Mouse (Mus musculus) kidney, adult 8-10 months (tissue): ENCODE data around the gene Cdk18.

Experiments
- DNase-seq, 2 experiments: peaks; one replicate each; pipeline ENCODE4 v3.0.0; 2022

Cdk18 gene

GRCm38 (mm10) chr1:132149410-132149809 lies 9.9 kb upstream of the Cdk18 start:
- no peak for DNase-seq

GRCm38 (mm10) chr1:132145973-132146685 lies 6.6 kb upstream of the Cdk18 start:
- DNase-seq = peak; percentile 55 to 63

- no peak for DNase-seq
Measured at GRCm38 (mm10) chr1:132144837-132145236, 5.4 kb upstream of the Cdk18 start.

GRCm38 (mm10) chr1:132144223-132144622 lies 4.7 kb upstream of the Cdk18 start:
- no peak for DNase-seq

- DNase-seq = no peak
Measured at GRCm38 (mm10) chr1:132143730-132144129, 4.2 kb upstream of the Cdk18 start.

- DNase-seq = peak; percentile 46 to 55
Measured at GRCm38 (mm10) chr1:132143079-132143478, 3.6 kb upstream of the Cdk18 start.

GRCm38 (mm10) chr1:132141753-132142152 lies 2.3 kb upstream of the Cdk18 start:
- DNase-seq = no peak

- DNase-seq = peak in 1 of 2 experiments; percentile 59
Measured at GRCm38 (mm10) chr1:132141166-132141565, 1.7 kb upstream of the Cdk18 start.

- no peak for DNase-seq
Measured at GRCm38 (mm10) chr1:132140574-132140973, 1.1 kb upstream of the Cdk18 start.

- DNase-seq = peak in 1 of 2 experiments; percentile 70
Measured at GRCm38 (mm10) chr1:132140171-132140570, 687 bp upstream of the Cdk18 start.

GRCm38 (mm10) chr1:132138576-132139415 lies 688 bp downstream of the Cdk18 start:
- DNase-seq = no peak

GRCm38 (mm10) chr1:132137935-132138575 lies 1.4 kb downstream of the Cdk18 start:
- DNase-seq = no peak

- DNase-seq = peak; percentile 64 to 70
Measured at GRCm38 (mm10) chr1:132136847-132137246, 2.6 kb downstream of the Cdk18 start.

- no peak for DNase-seq
Measured at GRCm38 (mm10) chr1:132135631-132136030, 3.9 kb downstream of the Cdk18 start.

- no peak for DNase-seq
Measured at GRCm38 (mm10) chr1:132128311-132128710, 11.2 kb downstream of the Cdk18 start.

- peak in 1 of 2 experiments; percentile 46 for DNase-seq
Measured at GRCm38 (mm10) chr1:132125803-132126405, 13.6 kb downstream of the Cdk18 start.

- peak; percentile 45 to 62 for DNase-seq
Measured at GRCm38 (mm10) chr1:132125249-132125648, 14.2 kb downstream of the Cdk18 start.

- no peak for DNase-seq
Measured at GRCm38 (mm10) chr1:132123420-132124014, 16.0 kb downstream of the Cdk18 start.

GRCm38 (mm10) chr1:132121895-132122294 lies 17.6 kb downstream of the Cdk18 start:
- no peak for DNase-seq

GRCm38 (mm10) chr1:132121236-132121635 lies 18.2 kb downstream of the Cdk18 start:
- peak; percentile 67 to 90 for DNase-seq

GRCm38 (mm10) chr1:132116606-132117005 lies 22.9 kb downstream of the Cdk18 start:
- DNase-seq = peak in 1 of 2 experiments; percentile 56

- DNase-seq = no peak
Measured at GRCm38 (mm10) chr1:132113098-132113497, 26.4 kb downstream of the Cdk18 start.

GRCm38 (mm10) chr1:132112426-132112825 lies 27.1 kb downstream of the Cdk18 start:
- no peak for DNase-seq
